Mouse (Mus musculus): ENCODE measurements around the gene Chst11. TPM values are rescaled to one million over a fixed set of nuclear protein-coding genes. Genes with fewer than 3 reads are reported as not detected.

The Chst11 gene
- polyA plus RNA-seq, 1 experiment from 2014 or later: 2.6 TPM

GRCm38 (mm10) chr10:82991756-82992519, 6.6 kb downstream of the Chst11 start:
- Histone ChIP-seq H3K27me3 (no peaks in the 10 kb centered on the region), H3K36me3 (no peaks in the 10 kb centered on the region), H3K9ac (no peak overlapping the region), H3K4me1 (peaks cover 57% of the 10 kb centered on the region), H3K4me3 (no peak overlapping the region), H3K27ac (no peak overlapping the region), H3K4me2 (no peak overlapping the region), H3K9me3 (no peaks in the 10 kb centered on the region)
- WGBS: 39% methylated on average over 10 of the region's 10 CpGs
- no peak for ATAC-seq (ENCODE audit: insufficient number of reproducible peaks, insufficient read depth, low FRiP score, low TSS enrichment, low read depth)

DNA sequence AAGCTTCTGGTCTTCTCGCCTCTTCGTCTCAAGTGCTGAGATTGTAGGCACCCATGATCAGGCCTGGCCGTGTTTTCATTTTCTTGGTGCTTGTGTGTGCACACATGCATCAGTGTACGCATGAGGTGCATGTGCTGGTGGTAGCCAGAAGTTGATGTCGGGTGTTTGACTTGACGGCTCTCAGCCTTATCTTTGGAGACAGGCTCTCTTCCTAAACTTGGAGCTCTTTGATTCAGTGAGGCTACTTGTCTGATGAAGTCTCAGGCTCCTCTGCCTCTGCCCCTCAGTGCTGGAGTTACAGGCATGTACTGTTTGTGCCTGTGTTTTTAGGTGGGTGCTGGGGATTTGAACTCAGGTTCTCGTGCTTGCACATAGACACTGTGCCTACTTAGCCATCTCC, 9.0 kb downstream of the Chst11 start:
- Histone ChIP-seq H3K4me2 (no peak overlapping the region), H3K4me3 (no peak overlapping the region), H3K9ac (no peak overlapping the region), H3K27ac (0 out of 2 replicates have a peak overlapping the region, but pooled peaks have one; percentile 13), H3K9me3 (no peaks in the 10 kb centered on the region), H3K36me3 (no peaks in the 10 kb centered on the region), H3K4me1 (peaks cover 50% of the 10 kb centered on the region), H3K27me3 (no peaks in the 10 kb centered on the region)
- ATAC-seq (ENCODE audit: insufficient number of reproducible peaks, insufficient read depth, low FRiP score, low TSS enrichment, low read depth): no peak
- 90% methylated on average over 7 of the region's 7 CpGs for WGBS

- Histone ChIP-seq H3K4me2 (no peak overlapping the region), H3K27ac (no peak overlapping the region), H3K36me3 (no peaks in the 10 kb centered on the region), H3K4me3 (no peak overlapping the region), H3K27me3 (no peaks in the 10 kb centered on the region), H3K4me1 (peaks cover 38% of the 10 kb centered on the region), H3K9me3 (no peaks in the 10 kb centered on the region), H3K9ac (no peak overlapping the region)
- WGBS: 72% methylated on average over 6 of the region's 6 CpGs
- ATAC-seq (ENCODE audit: insufficient number of reproducible peaks, insufficient read depth, low FRiP score, low TSS enrichment, low read depth): no peak
Observed at GRCm38 (mm10) chr10:82997460-82997859, 12.2 kb downstream of the Chst11 start.

- no peak overlapping the region for H3K4me3 ChIP-seq
- no peaks in the 10 kb centered on the region for H3K36me3 ChIP-seq
- H3K27me3 ChIP-seq: no peaks in the 10 kb centered on the region
- no peak overlapping the region for H3K4me2 ChIP-seq
- 63% methylated on average over 5 of the region's 5 CpGs for WGBS
- no peaks in the 10 kb centered on the region for H3K9me3 ChIP-seq
- no peak for ATAC-seq (ENCODE audit: insufficient number of reproducible peaks, insufficient read depth, low FRiP score, low TSS enrichment, low read depth)
- H3K4me1 ChIP-seq: peaks cover 31% of the 10 kb centered on the region
- no peak overlapping the region for H3K27ac ChIP-seq
- no peak overlapping the region for H3K9ac ChIP-seq
Observed at GRCm38 (mm10) chr10:83000169-83000568, 14.9 kb downstream of the Chst11 start.

DNA sequence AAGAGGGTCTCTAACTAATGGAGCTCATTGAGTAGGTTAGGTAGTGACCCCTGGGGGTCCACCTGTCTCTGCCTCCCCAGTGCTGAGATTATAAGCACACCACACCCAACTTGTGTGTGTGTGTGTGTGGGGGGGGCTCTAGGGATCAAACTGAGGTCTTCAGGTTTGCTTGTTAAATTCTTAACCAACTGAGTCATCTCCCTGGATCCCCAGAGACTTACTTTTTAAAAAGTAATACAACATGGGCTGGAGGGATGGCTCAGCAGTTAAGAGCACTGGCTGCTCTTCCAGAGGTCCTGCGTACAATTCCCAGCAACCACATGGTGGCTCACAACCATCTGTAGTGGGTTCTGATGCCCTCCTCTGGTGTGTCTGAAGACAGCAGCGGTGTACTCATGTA, 15.4 kb downstream of the Chst11 start:
- H3K4me1 ChIP-seq: peaks cover 30% of the 10 kb centered on the region
- no peak overlapping the region for H3K9ac ChIP-seq
- no peak overlapping the region for H3K4me3 ChIP-seq
- H3K36me3 ChIP-seq: no peaks in the 10 kb centered on the region
- H3K4me2 ChIP-seq: no peak overlapping the region
- H3K27ac ChIP-seq: no peak overlapping the region
- ATAC-seq (ENCODE audit: insufficient number of reproducible peaks, insufficient read depth, low FRiP score, low TSS enrichment, low read depth): no peak
- WGBS: 92% methylated on average over 2 of the region's 2 CpGs
- no peaks in the 10 kb centered on the region for H3K27me3 ChIP-seq
- H3K9me3 ChIP-seq: no peaks in the 10 kb centered on the region

GRCm38 (mm10) chr10:83003899-83004298, 18.6 kb downstream of the Chst11 start:
- Histone ChIP-seq H3K27me3 (no peaks in the 10 kb centered on the region), H3K4me3 (no peak overlapping the region), H3K36me3 (peaks cover 11% of the 10 kb centered on the region; the same call in 1 of the 2 replicates), H3K27ac (0 out of 2 replicates have a peak overlapping the region, but pooled peaks have one; percentile 11), H3K4me1 (peaks cover 32% of the 10 kb centered on the region), H3K4me2 (no peak overlapping the region), H3K9me3 (no peaks in the 10 kb centered on the region), H3K9ac (no peak overlapping the region)
- ATAC-seq (ENCODE audit: insufficient number of reproducible peaks, insufficient read depth, low FRiP score, low TSS enrichment, low read depth): no peak
- WGBS: 91% methylated on average over 7 of the region's 7 CpGs

- H3K4me1 ChIP-seq: peaks cover 35% of the 10 kb centered on the region
- no peak overlapping the region for H3K9ac ChIP-seq
- H3K27ac ChIP-seq: 0 out of 2 replicates have a peak overlapping the region, but pooled peaks have one; percentile 11
- 73% methylated on average over 9 of the region's 9 CpGs for WGBS
- no peaks in the 10 kb centered on the region for H3K27me3 ChIP-seq
- no peak overlapping the region for H3K4me2 ChIP-seq
- no peak for ATAC-seq (ENCODE audit: insufficient number of reproducible peaks, insufficient read depth, low FRiP score, low TSS enrichment, low read depth)
- H3K4me3 ChIP-seq: no peak overlapping the region
- no peaks in the 10 kb centered on the region for H3K9me3 ChIP-seq
- H3K36me3 ChIP-seq: peaks cover 11% of the 10 kb centered on the region; the same call in 1 of the 2 replicates
Observed at GRCm38 (mm10) chr10:83004389-83004788, 19.1 kb downstream of the Chst11 start.

DNA sequence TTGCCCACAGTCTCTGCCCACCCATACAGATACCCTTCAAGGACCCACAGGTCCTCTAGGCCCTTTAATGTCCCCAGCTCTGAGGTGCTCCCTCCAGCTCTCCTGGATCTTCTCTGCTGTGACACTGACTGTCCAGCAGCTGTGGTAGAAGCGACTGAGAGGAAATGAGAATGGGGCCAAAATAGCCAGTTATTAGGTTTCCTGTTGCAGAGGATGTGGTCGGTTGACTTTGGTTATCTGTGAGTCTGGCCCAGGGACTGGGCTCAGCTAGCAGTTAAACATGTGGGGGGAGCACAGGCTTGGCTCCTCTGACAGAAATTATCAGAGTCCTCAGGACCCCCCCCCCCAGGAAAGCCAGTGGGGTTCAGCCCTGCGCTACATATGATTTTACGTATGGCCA, 19.7 kb downstream of the Chst11 start:
- H3K36me3 ChIP-seq: peaks cover 11% of the 10 kb centered on the region; the same call in 1 of the 2 replicates
- 72% methylated on average over 4 of the region's 4 CpGs for WGBS
- no peaks in the 10 kb centered on the region for H3K27me3 ChIP-seq
- H3K27ac ChIP-seq: no peak overlapping the region
- no peaks in the 10 kb centered on the region for H3K9me3 ChIP-seq
- H3K9ac ChIP-seq: no peak overlapping the region
- H3K4me1 ChIP-seq: peaks cover 38% of the 10 kb centered on the region
- no peak for ATAC-seq (ENCODE audit: insufficient number of reproducible peaks, insufficient read depth, low FRiP score, low TSS enrichment, low read depth)
- no peak overlapping the region for H3K4me2 ChIP-seq
- no peak overlapping the region for H3K4me3 ChIP-seq

DNA sequence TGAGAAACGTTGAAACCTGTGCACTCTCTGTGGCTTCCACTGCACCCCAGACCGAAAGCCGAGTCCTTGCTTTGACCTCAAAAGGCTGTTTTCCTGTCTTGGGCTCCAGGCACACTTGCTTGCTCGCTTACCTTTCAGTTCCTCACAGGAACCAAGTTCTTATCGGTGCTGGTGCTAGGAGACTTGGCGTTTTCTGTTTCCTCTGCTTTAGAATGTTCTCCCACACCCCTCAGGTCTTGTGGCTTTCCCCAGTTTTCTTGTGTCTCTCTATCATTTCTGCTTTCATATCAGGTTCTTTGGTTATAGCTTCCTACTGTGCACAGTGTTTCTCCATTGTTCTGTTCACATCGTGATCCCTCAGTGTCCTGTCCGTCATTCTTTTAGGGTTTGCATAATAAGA, 21.0 kb downstream of the Chst11 start:
- H3K4me2 ChIP-seq: no peak overlapping the region
- H3K4me1 ChIP-seq: peaks cover 32% of the 10 kb centered on the region
- WGBS: 92% methylated on average over 8 of the region's 8 CpGs
- H3K4me3 ChIP-seq: no peak overlapping the region
- ATAC-seq (ENCODE audit: insufficient number of reproducible peaks, insufficient read depth, low FRiP score, low TSS enrichment, low read depth): no peak
- no peak overlapping the region for H3K9ac ChIP-seq
- no peak overlapping the region for H3K27ac ChIP-seq
- H3K36me3 ChIP-seq: peaks cover 11% of the 10 kb centered on the region; the same call in 1 of the 2 replicates
- no peaks in the 10 kb centered on the region for H3K9me3 ChIP-seq
- H3K27me3 ChIP-seq: no peaks in the 10 kb centered on the region

DNA sequence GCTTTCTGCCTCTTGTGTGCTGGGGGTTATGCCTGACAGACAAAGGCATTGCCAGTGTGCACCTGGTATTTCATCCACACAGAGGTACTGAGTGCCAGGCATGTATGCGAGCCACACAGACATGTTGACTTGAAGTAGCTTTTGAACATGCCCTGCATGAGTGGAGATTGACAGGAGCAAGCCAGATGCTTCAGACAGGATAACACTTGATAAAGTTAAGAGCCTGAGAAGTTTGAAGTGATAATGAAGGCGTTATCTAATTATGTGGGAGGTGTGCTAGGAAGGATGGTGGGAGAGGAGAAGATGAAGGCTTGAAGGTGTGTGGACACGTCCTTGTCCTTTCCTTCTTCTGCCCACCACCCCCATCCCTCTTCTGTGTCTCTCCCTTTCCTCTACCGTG, 28.7 kb downstream of the Chst11 start:
- Histone ChIP-seq H3K9me3 (no peaks in the 10 kb centered on the region; the same call in 1 of the 2 replicates), H3K4me3 (no peak overlapping the region), H3K36me3 (no peaks in the 10 kb centered on the region), H3K27me3 (no peaks in the 10 kb centered on the region), H3K4me2 (no peak overlapping the region), H3K27ac (no peak overlapping the region), H3K4me1 (peaks cover 30% of the 10 kb centered on the region), H3K9ac (no peak overlapping the region)
- no peak for ATAC-seq (ENCODE audit: insufficient number of reproducible peaks, insufficient read depth, low FRiP score, low TSS enrichment, low read depth)
- 67% methylated on average over 4 of the region's 4 CpGs for WGBS

GRCm38 (mm10) chr10:83015919-83016318, 30.6 kb downstream of the Chst11 start:
- no peaks in the 10 kb centered on the region for H3K36me3 ChIP-seq
- peaks cover 34% of the 10 kb centered on the region for H3K4me1 ChIP-seq
- H3K4me2 ChIP-seq: no peak overlapping the region
- no peak overlapping the region for H3K9ac ChIP-seq
- WGBS: 91% methylated on average over 3 of the region's 3 CpGs
- no peak overlapping the region for H3K4me3 ChIP-seq
- H3K27me3 ChIP-seq: no peaks in the 10 kb centered on the region
- H3K27ac ChIP-seq: no peak overlapping the region
- no peak for ATAC-seq (ENCODE audit: insufficient number of reproducible peaks, insufficient read depth, low FRiP score, low TSS enrichment, low read depth)
- H3K9me3 ChIP-seq: no peaks in the 10 kb centered on the region; the same call in 1 of the 2 replicates

- Histone ChIP-seq H3K4me3 (no peak overlapping the region), H3K4me1 (peaks cover 34% of the 10 kb centered on the region), H3K9ac (no peak overlapping the region), H3K27me3 (no peaks in the 10 kb centered on the region), H3K9me3 (no peaks in the 10 kb centered on the region; the same call in 1 of the 2 replicates), H3K27ac (no peak overlapping the region), H3K4me2 (no peak overlapping the region), H3K36me3 (no peaks in the 10 kb centered on the region)
- no peak for ATAC-seq (ENCODE audit: insufficient number of reproducible peaks, insufficient read depth, low FRiP score, low TSS enrichment, low read depth)
- WGBS: 86% methylated on average over 13 of the region's 13 CpGs
Observed at GRCm38 (mm10) chr10:83016779-83017178, 31.5 kb downstream of the Chst11 start.

All from embryonic facial prominence, embryonic 13.5 days (tissue).